Mouse (Mus musculus) forebrain, embryonic 16.5 days (tissue): ENCODE data around the gene H2afj. TPM values are rescaled to one million over a fixed set of nuclear protein-coding genes. Genes with fewer than 3 reads are reported as not detected.

Source experiments
- ATAC-seq: fragments of 200-750 bp; cut with Nextera tagmentation; 2 replicates; pipeline ENCODE4 v1.8.0; 2017; ENCODE audit warnings: mild to moderate bottlenecking, moderate library complexity
- H3K27ac ChIP-seq: fragments of 300-500 bp; sonication (generic); 2 replicates; pipeline ENCODE4 v1.5.1; 2014; ENCODE audit warnings: low read length, control low read depth
- H3K27me3 ChIP-seq: fragments of 300-500 bp; sonication (generic); replicated peaks from 2 replicates; pipeline ENCODE4 v1.6.1; 2014; ENCODE audit warnings: low read length; ENCODE audit not compliant: control insufficient read depth, insufficient read depth
- H3K36me3 ChIP-seq: fragments of 300-500 bp; sonication (generic); 2 replicates; pipeline ENCODE4 v1.6.1; 2014; ENCODE audit not compliant: control insufficient read depth, insufficient read depth
- H3K4me1 ChIP-seq: fragments of 300-500 bp; sonication (generic); replicated peaks from 2 replicates; pipeline ENCODE4 v1.6.1; 2014; ENCODE audit warnings: low read length; ENCODE audit not compliant: control insufficient read depth, insufficient read depth
- H3K4me2 ChIP-seq: fragments of 300-500 bp; sonication (generic); 2 replicates; pipeline ENCODE4 v1.6.1; 2014; ENCODE audit warnings: mild to moderate bottlenecking, low read length, control low read depth
- H3K4me3 ChIP-seq: fragments of 300-500 bp; sonication (generic); replicated peaks from 2 replicates; pipeline ENCODE4 v1.5.1; 2014; ENCODE audit warnings: mild to moderate bottlenecking, low read length, control low read depth
- H3K9ac ChIP-seq: fragments of 300-500 bp; sonication (generic); replicated peaks from 2 replicates; pipeline ENCODE4 v1.6.1; 2014; ENCODE audit warnings: low read depth, low read length, control low read depth
- H3K9me3 ChIP-seq: fragments of 300-500 bp; sonication (generic); 2 replicates; pipeline ENCODE4 v1.6.1; 2016; ENCODE audit warnings: low read length; ENCODE audit not compliant: control insufficient read depth
- WGBS: fragments of 180-500 bp; shearing (Covaris S2); extraction: QIAGEN DNeasy Blood & Tissue Kit; methylation state at CpG from one replicate; pipeline ENCODE4 v1.1.7; 2014; 5-methylcytosine and 5-hydroxymethylcytosine counted together
- polyA plus RNA-seq: library from polyadenylated mRNA; unstranded; fragments of >200 nt; fragmentation: Nextera tagmentation; extraction: Ambion mirVana; gene quantifications from 2 replicates; pipeline ENCODE4 v1.2.1, GENCODE M21; 2015

H2afj gene
- polyA plus RNA-seq, 1 experiment from 2014 or later, result 107 TPM

DNA sequence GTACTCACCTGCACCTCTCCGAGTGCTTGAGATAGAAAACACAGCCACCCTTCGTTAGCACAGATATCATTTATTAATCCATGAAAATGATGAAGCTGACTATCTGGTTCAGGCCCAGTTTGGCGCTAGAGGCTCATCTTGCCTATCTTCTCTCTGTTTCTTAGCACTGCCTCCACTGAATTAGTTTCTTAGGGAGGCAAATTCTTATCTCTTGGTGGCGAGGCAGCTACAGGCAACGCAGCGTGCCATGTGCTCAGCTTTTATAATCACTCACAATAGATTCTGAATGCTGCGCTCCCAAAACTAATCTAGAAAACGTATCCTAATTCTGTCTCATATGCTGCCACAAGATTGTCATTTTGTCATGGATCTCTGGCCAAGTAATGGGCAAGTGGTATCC lies 40.4 kb downstream of the H2afj start:
- Histone ChIP-seq H3K27me3 (no peaks in the 10 kb centered on the region), H3K4me3 (no peak overlapping the region), H3K36me3 (no peaks in the 10 kb centered on the region), H3K9ac (no peak overlapping the region), H3K9me3 (no peaks in the 10 kb centered on the region), H3K27ac (no peak overlapping the region), H3K4me1 (no peaks in the 10 kb centered on the region), H3K4me2 (no peak overlapping the region)
- ATAC-seq, result no peak
- 87% methylated on average over 8 of the region's 8 CpGs for WGBS

DNA sequence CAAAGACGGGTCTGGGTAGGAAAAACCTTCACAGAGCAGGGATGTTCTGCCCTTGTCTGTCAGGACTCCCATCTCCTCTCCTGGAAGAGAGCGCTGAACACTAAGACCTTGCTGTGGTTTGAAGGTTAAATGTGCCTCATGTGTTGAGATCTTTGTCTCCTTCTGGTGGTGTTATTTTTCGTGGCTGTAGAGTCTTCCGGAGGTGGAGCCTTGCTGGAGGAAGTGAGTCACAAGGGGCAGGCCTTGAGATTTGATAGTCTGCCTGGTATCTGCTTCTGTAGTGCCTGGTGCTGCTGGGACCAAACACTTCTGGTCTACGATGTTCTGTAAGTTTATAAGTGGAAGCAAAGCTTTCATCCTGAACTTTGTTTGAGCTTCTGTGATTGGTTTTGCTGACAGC lies 40.9 kb downstream of the H2afj start:
- WGBS, result 90% methylated on average over 5 of the region's 5 CpGs

GRCm38 (mm10) chr6:136850267-136850666 lies 42.2 kb downstream of the H2afj start:
- no peaks in the 10 kb centered on the region for H3K36me3 ChIP-seq
- no peaks in the 10 kb centered on the region for H3K4me1 ChIP-seq
- H3K27ac ChIP-seq, result no peak overlapping the region

More for the DNA sequence above, 40.9 kb downstream of the H2afj start:
- Histone ChIP-seq H3K9me3 (no peaks in the 10 kb centered on the region), H3K4me3 (no peak overlapping the region), H3K27ac (no peak overlapping the region), H3K4me1 (no peaks in the 10 kb centered on the region), H3K36me3 (no peaks in the 10 kb centered on the region), H3K27me3 (no peaks in the 10 kb centered on the region), H3K4me2 (no peak overlapping the region), H3K9ac (no peak overlapping the region)
- ATAC-seq, result no peak

GRCm38 (mm10) chr6:136852348-136852747 lies 44.3 kb downstream of the H2afj start:
- H3K27me3 ChIP-seq, result no peaks in the 10 kb centered on the region
- no peak for ATAC-seq
- H3K9me3 ChIP-seq, result no peaks in the 10 kb centered on the region
- 77% methylated on average over 4 of the region's 4 CpGs for WGBS
- no peaks in the 10 kb centered on the region for H3K4me1 ChIP-seq
- H3K36me3 ChIP-seq, result no peaks in the 10 kb centered on the region
- no peak overlapping the region for H3K9ac ChIP-seq
- H3K4me3 ChIP-seq, result no peak overlapping the region
- no peak overlapping the region for H3K27ac ChIP-seq
- no peak overlapping the region for H3K4me2 ChIP-seq

More at GRCm38 (mm10) chr6:136850267-136850666, 42.2 kb downstream of the H2afj start:
- Histone ChIP-seq H3K4me2 (no peak overlapping the region), H3K4me3 (no peak overlapping the region), H3K9me3 (no peaks in the 10 kb centered on the region), H3K27me3 (no peaks in the 10 kb centered on the region), H3K9ac (no peak overlapping the region)
- no peak for ATAC-seq
- WGBS, result 81% methylated on average over 6 of the region's 6 CpGs

- ATAC-seq, result no peak
- no peaks in the 10 kb centered on the region for H3K27me3 ChIP-seq
- no peak overlapping the region for H3K4me3 ChIP-seq
- no peak overlapping the region for H3K27ac ChIP-seq
- H3K4me2 ChIP-seq, result no peak overlapping the region
- no peaks in the 10 kb centered on the region for H3K4me1 ChIP-seq
- no peaks in the 10 kb centered on the region for H3K36me3 ChIP-seq
- H3K9me3 ChIP-seq, result no peaks in the 10 kb centered on the region
- no peak overlapping the region for H3K9ac ChIP-seq
- 55% methylated on average over 3 of the region's 3 CpGs for WGBS
Observed at GRCm38 (mm10) chr6:136852762-136853161, 44.7 kb downstream of the H2afj start.

DNA sequence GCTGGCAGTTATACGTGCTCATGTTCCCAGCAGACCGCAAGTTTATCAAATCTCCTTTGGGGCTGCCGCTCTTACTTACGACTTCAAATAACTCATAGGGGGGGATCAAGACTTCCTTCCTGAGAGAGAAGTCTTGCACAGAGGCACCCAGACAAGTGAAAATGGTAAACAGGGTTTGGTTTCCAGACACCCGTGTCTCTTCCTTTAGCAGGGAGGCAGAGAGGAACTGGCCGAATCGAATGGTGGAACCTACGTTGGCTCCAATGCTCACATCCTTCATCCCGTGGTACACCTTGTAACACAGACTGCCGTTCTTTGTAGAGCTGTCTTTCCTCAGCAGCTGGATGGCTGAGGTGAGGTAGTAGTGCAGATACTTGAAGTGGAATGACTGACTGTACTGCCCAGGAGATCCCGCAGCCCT lies 46.3 kb downstream of the H2afj start:
- H3K9ac ChIP-seq, result no peak overlapping the region
- no peak overlapping the region for H3K27ac ChIP-seq
- no peak for ATAC-seq
- H3K4me3 ChIP-seq, result no peak overlapping the region
- no peaks in the 10 kb centered on the region for H3K9me3 ChIP-seq
- H3K27me3 ChIP-seq, result no peaks in the 10 kb centered on the region
- no peak overlapping the region for H3K4me2 ChIP-seq
- H3K4me1 ChIP-seq, result no peaks in the 10 kb centered on the region
- no peaks in the 10 kb centered on the region for H3K36me3 ChIP-seq
- WGBS, result 92% methylated on average over 11 of the region's 11 CpGs

DNA sequence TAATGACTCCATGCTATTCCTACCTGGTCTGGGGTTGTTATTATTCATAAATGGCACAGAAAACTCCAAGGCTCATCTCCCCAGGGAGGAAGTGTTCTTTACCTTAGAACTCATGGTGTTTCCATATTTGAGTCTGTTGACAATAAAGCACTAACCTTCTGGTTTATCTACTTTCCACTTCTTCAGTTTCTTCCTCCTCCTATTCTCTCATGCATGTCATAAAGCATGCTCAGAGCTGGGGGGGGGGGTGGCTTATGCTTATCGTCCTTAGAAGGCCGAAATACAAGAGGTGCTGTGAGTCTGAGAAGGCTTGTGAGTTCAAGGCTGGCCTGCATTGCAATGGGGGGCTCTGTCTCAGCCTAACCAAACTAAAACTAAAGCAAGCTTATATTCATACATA lies 47.1 kb downstream of the H2afj start:
- Histone ChIP-seq H3K9ac (no peak overlapping the region), H3K27me3 (no peaks in the 10 kb centered on the region), H3K4me1 (no peaks in the 10 kb centered on the region), H3K36me3 (no peaks in the 10 kb centered on the region), H3K9me3 (no peaks in the 10 kb centered on the region), H3K4me3 (no peak overlapping the region), H3K4me2 (no peak overlapping the region), H3K27ac (no peak overlapping the region)
- ATAC-seq, result no peak
- WGBS, result 77% methylated on average over 2 of the region's 2 CpGs

- Histone ChIP-seq H3K27me3 (no peaks in the 10 kb centered on the region), H3K27ac (no peak overlapping the region), H3K4me1 (no peaks in the 10 kb centered on the region), H3K9me3 (no peaks in the 10 kb centered on the region), H3K4me2 (no peak overlapping the region), H3K9ac (no peak overlapping the region), H3K36me3 (no peaks in the 10 kb centered on the region), H3K4me3 (no peak overlapping the region)
- 59% methylated on average over 14 of the region's 14 CpGs for WGBS
- ATAC-seq, result no peak
Observed at GRCm38 (mm10) chr6:136856071-136856636, 48.1 kb downstream of the H2afj start.

DNA sequence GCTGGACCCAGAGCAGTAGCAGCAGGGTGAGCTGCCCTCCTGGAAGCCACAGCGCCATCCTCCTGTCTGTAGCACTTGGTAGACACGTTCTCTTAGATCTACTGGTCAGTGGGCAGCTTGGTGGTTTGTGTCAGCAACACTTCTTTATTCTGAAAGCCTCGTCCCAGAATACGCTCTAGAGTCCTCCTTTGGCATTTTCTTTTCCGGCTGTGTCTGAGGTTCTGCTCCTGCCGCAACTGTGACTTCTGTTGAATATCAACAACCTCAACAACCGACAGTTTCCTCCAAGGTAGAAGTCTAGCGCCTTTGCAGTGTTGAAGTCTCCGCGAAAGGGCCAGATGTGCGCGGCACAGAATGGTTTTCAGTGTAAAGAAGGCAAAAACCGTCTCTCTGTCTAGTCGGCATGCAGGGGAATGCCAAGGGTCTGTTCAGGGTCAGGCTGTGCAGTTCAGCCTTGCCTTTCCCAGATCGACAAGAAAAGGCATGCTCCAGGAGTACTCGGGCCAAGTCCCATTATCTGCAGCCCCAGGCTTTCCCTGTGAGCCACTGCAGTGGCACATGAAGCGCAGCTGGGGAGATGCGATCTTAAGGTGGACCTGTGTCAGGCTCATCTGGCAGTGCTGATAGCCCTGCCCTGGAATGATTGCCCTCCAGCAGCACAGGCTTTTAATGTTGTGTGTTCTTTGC lies 49.3 kb downstream of the H2afj start, which contains the start of gene Art4:
TSS of gene Art4 (minus strand) at position 548 of the 687 bp plus-strand sequence.
- WGBS, result 81% methylated on average over 18 of the region's 18 CpGs
- no peaks in the 10 kb centered on the region for H3K4me1 ChIP-seq
- no peak within 1 kb of the TSS for H3K4me3 ChIP-seq
- no peak within 1 kb of the TSS for H3K9ac ChIP-seq
- no peaks in the 10 kb centered on the region for H3K9me3 ChIP-seq
- H3K36me3 ChIP-seq, result no peaks in the 10 kb centered on the region
- no peak for ATAC-seq
- no peaks in the 10 kb centered on the region for H3K27me3 ChIP-seq
- no peak within 1 kb of the TSS for H3K4me2 ChIP-seq
- no peak within 1 kb of the TSS for H3K27ac ChIP-seq
